Mouse (Mus musculus) forebrain, embryonic 16.5 days (tissue): ENCODE measurements around the gene Zfp609. TPM values are rescaled to one million over a fixed set of nuclear protein-coding genes. Genes with fewer than 3 reads are reported as not detected.
"Not testable (repeated sequence)": the region's sequence is repeated elsewhere in the genome, so short reads cannot be mapped to it uniquely, and the experiment has no call there.

Experiments
- ATAC-seq: fragments of 200-750 bp; cut with Nextera tagmentation; 2 replicates; pipeline ENCODE4 v1.8.0; 2017; ENCODE audit warnings: mild to moderate bottlenecking, moderate library complexity
- H3K27ac ChIP-seq: fragments of 300-500 bp; sonication (generic); 2 replicates; pipeline ENCODE4 v1.5.1; 2014; ENCODE audit warnings: low read length, control low read depth
- H3K27me3 ChIP-seq: fragments of 300-500 bp; sonication (generic); replicated peaks from 2 replicates; pipeline ENCODE4 v1.6.1; 2014; ENCODE audit warnings: low read length; ENCODE audit not compliant: control insufficient read depth, insufficient read depth
- H3K36me3 ChIP-seq: fragments of 300-500 bp; sonication (generic); 2 replicates; pipeline ENCODE4 v1.6.1; 2014; ENCODE audit not compliant: control insufficient read depth, insufficient read depth
- H3K4me1 ChIP-seq: fragments of 300-500 bp; sonication (generic); replicated peaks from 2 replicates; pipeline ENCODE4 v1.6.1; 2014; ENCODE audit warnings: low read length; ENCODE audit not compliant: control insufficient read depth, insufficient read depth
- H3K4me2 ChIP-seq: fragments of 300-500 bp; sonication (generic); 2 replicates; pipeline ENCODE4 v1.6.1; 2014; ENCODE audit warnings: mild to moderate bottlenecking, low read length, control low read depth
- H3K4me3 ChIP-seq: fragments of 300-500 bp; sonication (generic); replicated peaks from 2 replicates; pipeline ENCODE4 v1.5.1; 2014; ENCODE audit warnings: mild to moderate bottlenecking, low read length, control low read depth
- H3K9ac ChIP-seq: fragments of 300-500 bp; sonication (generic); replicated peaks from 2 replicates; pipeline ENCODE4 v1.6.1; 2014; ENCODE audit warnings: low read depth, low read length, control low read depth
- H3K9me3 ChIP-seq: fragments of 300-500 bp; sonication (generic); 2 replicates; pipeline ENCODE4 v1.6.1; 2016; ENCODE audit warnings: low read length; ENCODE audit not compliant: control insufficient read depth
- WGBS: fragments of 180-500 bp; shearing (Covaris S2); extraction: QIAGEN DNeasy Blood & Tissue Kit; methylation state at CpG from one replicate; pipeline ENCODE4 v1.1.7; 2014; 5-methylcytosine and 5-hydroxymethylcytosine counted together
- polyA plus RNA-seq: library from polyadenylated mRNA; unstranded; fragments of >200 nt; fragmentation: Nextera tagmentation; extraction: Ambion mirVana; gene quantifications from 2 replicates; pipeline ENCODE4 v1.2.1, GENCODE M21; 2015

Zfp609 gene
- polyA plus RNA-seq, 1 experiment from 2014 or later = 7.7 TPM

- H3K4me1 ChIP-seq = peaks cover 39% of the 10 kb centered on the region
- peak; percentile 71; the same call in 1 of the 2 replicates for ATAC-seq
- H3K36me3 ChIP-seq = no peaks in the 10 kb centered on the region
- H3K27ac ChIP-seq = peak overlapping the region; percentile 69
- WGBS = 37% methylated on average over 8 of the region's 8 CpGs
- no peak overlapping the region for H3K4me2 ChIP-seq
- no peaks in the 10 kb centered on the region for H3K27me3 ChIP-seq
- H3K9me3 ChIP-seq = no peaks in the 10 kb centered on the region
- H3K9ac ChIP-seq = no peak overlapping the region
- no peak overlapping the region for H3K4me3 ChIP-seq
Measured at GRCm38 (mm10) chr9:65786885-65787787, 40.2 kb downstream of the Zfp609 start.

GRCm38 (mm10) chr9:65785772-65786368 is 41.5 kb downstream of the Zfp609 start:
- 90% methylated on average over 4 of the region's 4 CpGs for WGBS
- Histone ChIP-seq H3K4me3 (no peak overlapping the region), H3K27ac (no peak overlapping the region), H3K9me3 (no peaks in the 10 kb centered on the region), H3K4me1 (peaks cover 29% of the 10 kb centered on the region), H3K9ac (no peak overlapping the region), H3K36me3 (no peaks in the 10 kb centered on the region), H3K27me3 (no peaks in the 10 kb centered on the region), H3K4me2 (no peak overlapping the region)
- no peak for ATAC-seq

- H3K36me3 ChIP-seq, H3K9ac ChIP-seq, H3K9me3 ChIP-seq, H3K27ac ChIP-seq, H3K4me3 ChIP-seq, H3K4me2 ChIP-seq, H3K27me3 ChIP-seq, ATAC-seq: not testable (repeated sequence)
- H3K4me1 ChIP-seq = peaks cover 19% of the 10 kb centered on the region
- 89% methylated on average over 3 of the region's 3 CpGs for WGBS
Measured at GRCm38 (mm10) chr9:65779619-65780018, 47.7 kb downstream of the Zfp609 start.

GRCm38 (mm10) chr9:65776874-65777432 is 50.4 kb downstream of the Zfp609 start:
- ATAC-seq = no peak
- H3K4me2 ChIP-seq = no peak overlapping the region
- H3K4me1 ChIP-seq = peaks cover 17% of the 10 kb centered on the region
- no peak overlapping the region for H3K9ac ChIP-seq
- H3K27ac ChIP-seq = no peak overlapping the region
- no peaks in the 10 kb centered on the region for H3K9me3 ChIP-seq
- no peaks in the 10 kb centered on the region for H3K36me3 ChIP-seq
- H3K27me3 ChIP-seq = no peaks in the 10 kb centered on the region
- 8% methylated on average over 1 of the region's 1 CpGs for WGBS
- no peak overlapping the region for H3K4me3 ChIP-seq

GRCm38 (mm10) chr9:65776137-65776872 is 51.1 kb downstream of the Zfp609 start:
- H3K9ac ChIP-seq = no peak overlapping the region
- H3K4me1 ChIP-seq = peaks cover 18% of the 10 kb centered on the region
- no peaks in the 10 kb centered on the region for H3K27me3 ChIP-seq
- ATAC-seq = no peak
- no peak overlapping the region for H3K4me2 ChIP-seq
- H3K4me3 ChIP-seq = no peak overlapping the region
- no peaks in the 10 kb centered on the region for H3K9me3 ChIP-seq
- H3K36me3 ChIP-seq = no peaks in the 10 kb centered on the region
- 9% methylated on average over 8 of the region's 8 CpGs for WGBS
- H3K27ac ChIP-seq = no peak overlapping the region

GRCm38 (mm10) chr9:65773783-65774182 is 53.6 kb downstream of the Zfp609 start:
- no peak for ATAC-seq
- H3K9me3 ChIP-seq = no peaks in the 10 kb centered on the region
- no peak overlapping the region for H3K27ac ChIP-seq
- H3K4me2 ChIP-seq = no peak overlapping the region
- no peaks in the 10 kb centered on the region for H3K36me3 ChIP-seq
- H3K4me1 ChIP-seq = peaks cover 18% of the 10 kb centered on the region
- no peak overlapping the region for H3K4me3 ChIP-seq
- 98% methylated on average over 7 of the region's 7 CpGs for WGBS
- H3K27me3 ChIP-seq = no peaks in the 10 kb centered on the region
- no peak overlapping the region for H3K9ac ChIP-seq

GRCm38 (mm10) chr9:65771011-65771664 is 56.2 kb downstream of the Zfp609 start:
- WGBS = 23% methylated on average over 11 of the region's 11 CpGs
- Histone ChIP-seq H3K9ac (0 out of 2 replicates have a peak overlapping the region, but pooled peaks have one; percentile 17), H3K27me3 (no peaks in the 10 kb centered on the region), H3K4me3 (no peak overlapping the region), H3K36me3 (no peaks in the 10 kb centered on the region), H3K4me1 (peaks cover 8% of the 10 kb centered on the region), H3K4me2 (no peak overlapping the region), H3K27ac (no peak overlapping the region), H3K9me3 (no peaks in the 10 kb centered on the region)
- no peak for ATAC-seq

- Histone ChIP-seq H3K4me2 (no peak overlapping the region), H3K27me3 (no peaks in the 10 kb centered on the region), H3K9ac (no peak overlapping the region), H3K9me3 (no peaks in the 10 kb centered on the region), H3K36me3 (no peaks in the 10 kb centered on the region), H3K27ac (no peak overlapping the region), H3K4me1 (peaks cover 6% of the 10 kb centered on the region; the same call in 1 of the 2 replicates), H3K4me3 (no peak overlapping the region)
- WGBS = 85% methylated on average over 4 of the region's 4 CpGs
- no peak for ATAC-seq
Measured at GRCm38 (mm10) chr9:65762728-65763127, 64.6 kb downstream of the Zfp609 start.
